Mouse (Mus musculus): ENCODE results near the gene Foxd3. TPM values are rescaled to one million over a fixed set of nuclear protein-coding genes. Genes with fewer than 3 reads are reported as not detected.

Gene Foxd3
- total RNA-seq, 2 experiments from 2014 or later: not detected

Small RNA genes within 50 kb of the gene (microRNA-seq; reads per million reads assigned to microRNA genes)
- gene Gm23366: not detected

Other genes starting within 250 kb of the Foxd3 start
- 10 to 100 TPM; 13.5 to 14.0 TPM for gene Alg6, start 59.4 kb downstream of the Foxd3 start, total RNA-seq (2021)
- 1 to 10 TPM; 7.5 to 8.0 TPM for gene Efcab7, start 172.9 kb downstream of the Foxd3 start, total RNA-seq (2021)